Mouse (Mus musculus) thymus, adult 18-20 months (tissue): ENCODE measurements around the gene Acaca.
A peak's percentile ranks its signal among the peaks of the same experiment; 100 is the strongest.

Source experiments
- DNase-seq, 2 experiments: peaks; one replicate each; pipeline ENCODE4 v3.0.0; 2022; ENCODE audit warnings: mixed read lengths in 2 of 2

The Acaca gene

DNA sequence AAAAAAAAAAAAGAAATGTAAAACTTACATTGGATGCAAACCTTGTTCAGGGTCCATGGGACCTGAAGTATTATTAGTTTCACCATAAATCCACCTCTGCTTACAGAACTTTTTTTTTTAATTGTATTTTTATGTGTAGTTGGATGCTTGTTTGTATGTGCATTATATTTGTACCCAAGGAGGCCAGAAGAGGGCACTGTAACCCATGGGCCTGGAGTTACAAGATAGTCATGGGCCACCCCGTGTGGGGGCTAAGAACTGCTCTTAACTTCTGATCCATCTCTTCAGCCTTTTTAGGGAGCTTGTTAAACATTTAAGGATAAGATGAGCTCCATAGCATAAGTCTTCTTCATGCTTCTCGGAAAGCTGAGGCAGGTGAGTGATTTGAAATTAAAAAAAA, 21.4 kb downstream of the Acaca start:
- DNase-seq = no peak

DNA sequence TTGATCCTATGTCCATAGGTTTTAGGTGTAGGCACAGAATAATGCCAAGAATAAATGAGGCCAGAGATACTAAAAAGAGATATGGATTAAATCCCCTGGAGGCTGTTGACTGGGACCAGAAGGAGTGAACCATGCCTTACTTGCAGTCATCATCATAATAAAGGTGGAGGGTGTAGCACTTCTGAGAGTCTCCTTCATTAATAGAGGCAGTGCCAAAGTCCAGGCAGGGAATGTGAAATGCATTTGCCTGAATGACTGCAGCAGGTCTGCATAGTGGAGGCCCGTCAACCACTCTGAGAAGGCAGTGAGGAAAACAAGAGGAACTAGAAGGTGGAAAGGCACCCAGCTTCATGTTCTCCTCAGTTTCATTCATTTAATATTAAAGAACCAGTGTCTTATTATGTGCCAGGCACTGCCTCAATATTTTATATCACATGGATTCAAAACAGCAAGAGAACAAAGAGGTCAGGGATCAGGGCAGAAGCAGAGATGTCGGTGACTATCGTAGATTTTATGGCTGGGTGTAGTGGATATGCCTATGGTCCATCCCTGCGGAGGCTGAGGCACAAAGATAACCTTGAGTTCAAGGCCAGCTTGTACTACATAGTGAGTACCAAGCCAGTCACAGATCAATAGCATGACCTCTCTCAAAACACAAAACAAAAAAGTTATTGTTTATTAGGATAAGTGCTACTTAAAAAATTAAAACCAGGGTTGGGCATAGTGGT, 27.2 kb downstream of the Acaca start:
- DNase-seq = no peak

DNA sequence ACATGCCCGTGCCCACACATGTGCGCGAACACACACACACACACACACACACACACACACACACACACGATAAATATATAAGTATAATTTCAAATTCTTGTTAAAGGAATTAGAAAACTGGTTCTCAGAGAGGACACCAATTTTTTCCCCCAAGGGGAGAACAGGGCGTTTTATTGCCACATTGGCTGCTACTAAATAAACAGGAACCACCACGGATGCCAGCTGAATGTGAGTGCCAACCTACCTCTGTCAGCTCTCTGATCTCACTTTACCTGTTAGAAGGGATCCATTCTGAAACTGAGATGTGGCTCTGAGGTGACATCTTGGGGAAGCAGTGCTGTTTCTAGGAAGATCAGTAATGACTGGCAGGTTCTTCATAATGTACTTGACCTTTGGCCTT, 34.7 kb downstream of the Acaca start:
- no peak for DNase-seq

DNA sequence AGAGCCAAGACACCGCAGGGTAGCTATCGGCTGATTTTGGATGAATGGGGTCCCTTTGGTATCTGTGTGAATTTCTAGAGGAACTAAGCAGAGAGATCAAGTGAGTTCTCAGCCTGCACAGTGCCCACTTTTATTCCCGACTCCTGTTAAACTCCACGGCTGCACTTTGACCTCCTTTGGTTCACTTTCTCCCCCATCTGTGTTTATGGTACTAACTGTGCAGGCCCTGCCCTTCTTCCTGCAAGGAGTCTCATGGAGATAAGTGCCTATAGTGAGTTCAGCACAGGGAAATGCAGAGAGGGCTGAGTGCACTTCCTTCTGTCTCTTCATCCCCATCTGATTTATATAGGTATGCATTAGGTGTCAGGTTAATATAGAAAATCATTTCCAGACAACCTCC, 35.1 kb downstream of the Acaca start:
- no peak for DNase-seq

DNA sequence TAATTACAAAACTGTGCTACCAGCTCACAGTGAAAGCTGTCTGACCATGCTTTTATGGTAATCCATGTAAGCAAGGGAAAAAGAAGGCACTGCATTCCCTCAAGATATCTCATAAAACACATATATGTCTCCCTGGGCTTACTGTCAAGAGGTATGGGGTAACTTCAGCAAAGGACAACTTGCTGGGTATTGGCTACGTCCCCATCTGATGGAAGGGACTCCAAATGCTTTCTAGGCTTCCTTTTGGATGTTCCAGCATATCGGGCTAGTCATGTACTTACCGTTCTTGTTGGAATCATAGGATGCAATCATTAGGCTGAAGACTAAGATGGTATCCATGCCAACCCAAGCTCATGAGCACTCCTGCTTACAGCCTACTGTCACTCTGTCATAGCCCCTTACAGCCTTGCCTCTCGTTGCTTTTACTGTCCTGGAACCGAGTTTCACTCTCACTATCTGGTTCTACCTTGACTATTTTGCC, 37.6 kb downstream of the Acaca start, which contains the start of gene Gm11437:
Gene Gm11437 (minus strand): TSS at position 431 of the 481 bp plus-strand sequence.
- no peak for DNase-seq

DNA sequence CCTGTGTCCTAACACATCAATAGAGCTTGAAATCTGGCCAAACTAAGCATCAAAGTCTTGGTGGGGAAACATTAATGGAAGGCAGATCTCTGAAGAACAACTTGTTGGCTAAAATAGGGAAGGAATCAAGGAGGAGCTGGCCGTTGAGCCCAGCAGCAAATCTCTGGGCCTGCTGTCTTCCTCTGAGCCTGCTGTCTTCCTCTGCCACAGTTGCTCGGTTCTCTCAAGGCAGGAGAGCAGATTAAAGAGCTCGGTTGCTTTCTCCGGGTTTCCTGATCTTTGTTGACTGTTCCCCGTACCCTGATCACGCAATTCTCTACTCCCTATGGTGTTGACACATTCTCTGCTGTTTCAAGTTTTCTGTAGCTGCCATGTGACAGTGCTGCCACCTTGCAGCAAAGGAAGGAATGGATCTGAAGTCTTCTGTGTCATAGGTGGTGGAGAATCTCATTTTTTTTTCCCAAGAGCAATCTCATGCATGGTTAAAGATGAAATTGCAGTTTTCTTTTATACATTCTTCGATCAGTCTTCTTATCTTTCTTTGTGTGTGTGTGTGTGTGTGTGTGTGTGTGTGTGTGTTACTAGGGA, 39.3 kb downstream of the Acaca start:
- DNase-seq = no peak

DNA sequence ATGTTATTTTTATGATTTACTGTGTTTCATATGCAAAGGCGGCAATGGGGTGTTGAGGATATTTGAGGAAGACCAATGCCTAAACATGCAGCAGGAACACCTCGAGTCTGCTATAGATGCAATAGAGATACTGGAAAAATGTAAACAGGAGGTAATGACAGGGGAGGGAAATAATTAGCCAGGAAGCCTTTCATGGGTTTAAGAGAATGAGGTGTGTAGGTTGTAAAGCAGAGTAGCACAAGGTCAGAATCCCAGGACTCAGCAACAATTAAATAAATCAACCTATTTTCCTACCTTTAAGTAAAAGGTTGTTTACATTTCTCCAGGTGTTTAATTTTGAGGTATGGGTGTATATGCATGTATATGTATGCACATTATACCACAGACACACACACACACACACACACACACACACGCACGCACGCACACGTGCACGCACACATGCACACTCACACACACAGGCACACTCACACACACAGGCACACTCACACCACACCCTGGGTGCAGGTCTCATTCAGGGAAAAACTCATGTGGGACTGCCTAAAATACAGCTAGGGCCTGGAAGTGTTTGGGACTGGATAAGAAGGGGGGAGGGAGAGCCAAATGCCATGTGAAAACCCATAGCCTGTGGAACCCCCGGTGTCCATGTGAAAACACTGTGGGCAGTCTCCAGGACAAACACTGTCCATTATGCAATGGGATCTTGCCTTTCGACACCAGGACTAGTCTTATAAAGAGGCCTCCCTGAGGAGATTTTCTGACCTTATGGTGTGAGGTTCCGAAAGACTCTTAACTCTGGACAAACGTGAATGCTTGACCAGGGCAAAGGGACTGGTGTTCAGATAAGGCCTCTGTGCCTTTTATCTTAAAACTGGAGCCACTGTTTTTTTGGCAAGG, 43.3 kb downstream of the Acaca start:
- no peak for DNase-seq

DNA sequence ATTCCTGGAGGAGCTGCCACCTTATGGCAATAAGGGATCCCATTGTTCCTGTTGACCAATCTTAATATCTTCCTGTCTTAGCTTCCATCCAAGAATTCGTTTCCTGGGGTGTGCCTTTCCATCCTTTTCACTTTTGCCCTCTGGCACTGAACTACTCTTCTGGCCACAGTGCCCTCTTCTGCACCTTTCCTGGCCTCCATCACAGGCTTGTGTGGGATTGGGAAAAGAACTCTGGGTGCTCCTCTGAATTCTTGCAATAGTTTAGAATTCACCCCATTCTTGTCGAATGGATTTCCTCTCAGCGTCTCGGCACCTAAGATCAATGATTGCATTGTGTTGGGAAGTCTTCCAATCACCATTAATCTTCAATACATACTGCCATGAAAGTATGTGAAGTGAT, 49.1 kb downstream of the Acaca start:
- no peak for DNase-seq

DNA sequence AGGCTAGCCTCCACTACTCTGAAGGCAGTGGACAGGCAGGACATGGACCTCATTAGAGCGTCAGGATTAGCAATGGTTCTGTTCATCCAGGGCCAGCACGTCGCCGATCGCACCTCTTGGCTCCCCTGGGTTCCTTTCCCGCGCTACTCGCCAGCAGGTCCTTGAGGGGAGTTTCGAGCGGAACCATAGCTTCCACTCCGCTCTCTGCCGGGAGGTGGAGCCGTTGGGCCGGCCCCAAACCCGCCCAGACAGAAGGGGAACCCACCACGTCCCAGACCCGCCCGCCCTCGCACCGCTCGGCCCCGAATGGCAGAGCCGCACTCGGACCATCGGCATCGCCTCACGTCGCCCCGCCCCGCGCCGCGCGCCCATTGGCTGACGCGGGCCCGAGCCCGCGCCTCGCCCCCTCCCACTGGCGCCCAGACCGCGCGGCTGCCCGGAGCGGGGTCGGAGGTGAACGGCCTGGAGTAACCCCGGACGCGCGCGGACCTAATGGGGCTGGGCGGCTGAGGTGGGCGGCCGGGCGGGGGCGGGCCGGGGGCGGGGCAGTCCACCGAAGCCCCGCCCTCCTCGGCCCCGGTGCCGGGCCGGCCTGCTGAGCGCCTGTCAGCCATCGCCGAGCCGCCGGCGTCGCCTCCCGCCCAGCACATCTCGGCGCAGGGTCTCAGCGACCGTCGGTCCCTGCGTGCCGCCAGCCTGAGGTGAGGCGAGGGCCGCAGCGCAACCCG, 49.9 kb downstream of the Acaca start:
- DNase-seq = peak; percentile 79 to 85

DNA sequence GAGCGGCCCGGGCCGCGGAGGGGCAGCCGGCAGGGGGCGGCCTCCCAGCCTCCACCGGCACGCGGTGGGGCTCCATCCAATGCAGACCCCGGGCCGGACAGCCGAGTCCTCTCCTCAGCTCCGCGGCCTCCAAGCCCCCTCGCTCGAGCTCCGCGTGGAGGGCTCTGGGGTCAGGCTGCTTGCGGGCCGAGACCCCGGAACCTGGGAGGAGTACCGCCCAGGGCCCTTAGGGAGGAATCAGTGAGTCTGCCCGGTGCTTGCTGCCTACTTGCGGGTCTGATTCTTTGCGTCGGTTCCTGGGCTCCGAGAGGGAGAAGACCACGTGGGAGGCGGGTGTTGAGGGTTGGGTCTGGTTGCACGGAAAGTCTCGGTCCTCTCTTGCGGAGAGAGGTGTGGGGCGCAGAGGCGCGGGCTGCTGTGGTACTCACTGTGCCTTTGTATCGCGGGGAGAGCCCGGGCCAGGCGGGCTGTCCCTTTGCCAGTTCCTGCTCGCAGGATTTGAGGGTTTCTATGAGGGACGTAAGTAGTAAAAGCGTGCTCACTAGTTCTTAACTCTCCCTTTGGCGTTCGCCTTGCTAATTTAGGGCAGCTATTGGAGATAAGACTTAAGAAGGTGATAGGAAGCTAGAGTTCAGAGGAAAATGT, 50.6 kb downstream of the Acaca start:
- peak; percentile 44 to 56 for DNase-seq

DNA sequence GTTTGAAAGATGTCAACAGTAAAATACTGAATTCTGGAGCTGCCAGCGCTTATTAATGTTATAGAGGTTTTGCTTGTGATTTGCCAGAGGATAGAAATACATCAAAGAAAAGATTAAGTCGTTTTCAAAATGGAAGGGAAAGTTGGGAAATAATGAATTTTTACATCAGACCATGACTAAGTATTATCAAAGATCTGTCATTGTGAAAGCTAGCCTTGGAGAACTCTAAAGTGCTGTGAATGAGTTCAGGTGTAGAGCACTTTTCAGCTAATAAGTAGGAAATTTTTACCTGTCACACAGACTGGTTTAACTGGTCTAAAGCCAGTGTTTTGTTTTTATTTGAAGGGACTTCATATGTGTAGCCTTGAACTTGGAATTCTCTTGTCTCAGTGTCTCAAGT, 51.8 kb downstream of the Acaca start:
- no peak for DNase-seq

DNA sequence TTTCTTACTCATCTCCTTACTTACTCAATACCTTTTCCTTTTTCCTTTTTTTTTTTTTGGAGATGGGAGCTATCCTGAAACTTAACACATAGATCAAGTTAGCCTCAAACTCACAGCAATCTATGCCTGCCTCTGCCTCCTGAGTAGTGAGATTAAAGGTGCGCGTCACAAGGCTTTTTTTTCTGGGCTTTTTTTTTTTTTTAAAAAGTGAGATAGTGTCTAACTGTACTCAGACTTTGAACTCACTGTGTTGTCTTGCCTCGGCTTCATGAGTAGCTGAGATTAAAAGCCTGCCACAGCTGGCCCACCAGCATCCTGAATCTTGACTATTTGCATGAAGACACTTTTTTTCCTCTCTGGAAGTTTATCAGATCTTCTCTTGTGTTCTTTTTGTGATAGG, 59.1 kb downstream of the Acaca start:
- no peak for DNase-seq

DNA sequence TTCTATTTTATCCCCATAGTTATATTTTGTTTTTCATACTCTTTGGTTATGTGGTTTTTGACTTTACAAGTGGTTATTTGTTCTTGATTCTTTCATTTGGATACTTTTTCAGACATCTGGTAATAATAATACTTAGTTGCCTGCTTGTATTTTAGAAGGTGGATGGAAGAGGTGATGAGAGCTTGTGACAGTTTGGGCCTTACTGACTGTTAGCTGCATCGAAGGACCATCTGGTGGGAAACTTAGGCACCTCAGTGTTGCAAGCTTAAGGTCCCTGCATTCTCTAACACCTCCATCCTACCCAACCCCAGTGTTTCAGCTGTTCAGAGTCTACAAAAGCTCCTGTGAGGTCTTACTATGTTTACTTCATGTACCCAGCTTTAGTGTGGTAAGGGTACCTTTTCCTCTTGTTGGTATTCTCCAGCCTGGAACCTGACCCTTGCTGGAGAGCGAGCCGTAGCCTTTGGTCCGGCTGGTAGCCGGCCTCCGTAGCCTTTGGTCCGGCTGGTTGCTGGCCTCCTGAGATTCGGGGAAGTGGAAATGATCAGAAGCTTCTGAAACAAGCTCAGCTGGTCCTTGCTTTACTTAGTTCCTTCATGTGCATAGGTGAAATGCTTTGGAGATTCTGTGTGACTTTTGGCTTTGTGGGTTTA, 61.2 kb downstream of the Acaca start:
- DNase-seq = no peak

DNA sequence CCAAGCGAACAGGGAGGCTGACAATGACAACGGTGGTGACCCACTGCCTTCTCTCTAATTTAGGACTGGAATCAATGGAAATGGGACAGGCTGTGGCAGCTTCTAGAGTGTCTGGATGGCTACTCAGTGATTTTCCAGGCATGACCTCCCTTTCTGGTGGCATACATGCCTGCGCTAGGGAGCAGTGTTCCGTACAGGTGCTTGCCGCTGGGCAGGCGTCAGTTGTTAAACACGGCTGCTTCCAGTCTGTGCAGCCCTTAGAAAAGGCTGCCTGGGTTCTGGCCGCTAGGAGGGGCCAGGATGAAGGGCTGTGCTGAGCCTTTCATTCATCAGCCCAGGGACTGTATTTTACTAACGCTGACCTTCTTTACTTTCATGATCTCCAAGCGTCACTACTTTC, 63.8 kb downstream of the Acaca start:
- no peak for DNase-seq

DNA sequence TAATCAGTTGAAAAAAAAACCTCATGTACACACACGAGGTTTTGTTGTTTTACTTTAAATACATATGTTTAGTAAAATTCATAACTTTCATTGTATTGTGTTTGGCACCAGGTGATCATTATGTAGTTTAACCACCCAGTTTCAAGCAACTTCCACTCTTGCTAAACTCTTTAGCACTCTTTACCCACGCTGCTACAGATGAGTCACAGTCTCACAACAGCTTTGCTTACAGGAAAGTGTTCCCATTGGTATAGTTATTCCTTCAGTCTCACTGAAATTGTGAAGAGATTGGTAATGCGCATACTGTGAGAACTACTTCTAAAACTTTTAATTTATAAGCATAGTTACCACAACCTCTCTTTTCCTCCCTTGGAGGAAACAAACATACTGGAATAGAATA, 65.3 kb downstream of the Acaca start:
- DNase-seq = no peak

DNA sequence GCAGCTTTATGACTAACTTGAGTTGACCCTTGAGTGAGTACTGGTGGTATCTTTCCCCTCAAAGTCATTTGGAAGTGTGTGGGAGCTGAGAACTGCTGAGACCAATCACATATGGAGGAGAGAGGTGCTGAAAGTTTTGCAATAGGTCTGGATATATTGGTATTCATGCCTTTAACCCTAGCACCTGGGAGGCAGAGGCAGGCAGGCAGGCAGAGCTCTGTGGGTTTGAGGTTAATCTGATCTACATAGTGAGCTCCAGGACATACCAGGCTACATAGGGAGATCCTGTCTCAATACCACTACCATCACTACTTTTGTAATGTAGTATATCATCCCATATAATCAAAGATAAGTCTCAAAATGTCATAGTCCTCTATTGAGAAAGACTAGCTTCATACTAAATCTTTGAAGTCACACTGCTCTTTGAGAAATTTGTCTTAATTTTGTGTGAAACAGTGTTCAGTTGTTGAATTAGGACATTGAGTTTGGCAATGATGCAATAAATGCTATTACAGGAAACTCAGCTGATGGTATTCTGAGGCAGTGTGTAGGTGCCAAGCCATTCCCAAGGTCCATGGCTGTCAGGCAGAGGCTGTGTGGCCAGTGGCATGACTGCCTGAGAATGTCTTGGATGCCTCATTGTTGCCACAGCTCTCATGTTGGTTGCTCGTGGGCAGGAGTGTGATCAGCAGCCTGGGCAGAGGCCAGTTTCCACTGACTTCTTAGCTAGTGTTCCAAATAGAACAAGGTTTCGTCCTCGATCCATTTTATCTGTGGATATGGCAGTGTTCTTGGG, 68.3 kb downstream of the Acaca start:
- DNase-seq = no peak

DNA sequence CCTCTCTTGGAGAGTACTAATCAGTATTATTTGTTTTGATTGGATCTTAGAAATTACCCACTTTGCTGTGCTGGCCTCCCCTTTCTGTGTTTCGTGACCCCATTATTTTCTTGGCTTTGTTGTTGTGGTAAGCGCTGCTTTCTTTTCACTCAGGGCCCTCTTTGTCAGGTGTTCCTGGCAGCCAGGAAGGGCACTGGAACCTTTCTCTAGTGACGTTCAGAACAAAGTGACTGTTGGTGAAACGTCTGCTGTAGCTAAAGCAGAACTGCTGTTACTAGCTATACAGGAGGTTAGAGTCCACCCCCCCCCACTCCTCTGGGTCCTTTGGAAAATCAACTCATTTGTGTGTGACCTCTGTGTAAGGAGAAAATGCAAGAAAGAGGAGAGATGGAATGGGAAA, 76.3 kb downstream of the Acaca start:
- DNase-seq = peak in 1 of 2 experiments; percentile 7

DNA sequence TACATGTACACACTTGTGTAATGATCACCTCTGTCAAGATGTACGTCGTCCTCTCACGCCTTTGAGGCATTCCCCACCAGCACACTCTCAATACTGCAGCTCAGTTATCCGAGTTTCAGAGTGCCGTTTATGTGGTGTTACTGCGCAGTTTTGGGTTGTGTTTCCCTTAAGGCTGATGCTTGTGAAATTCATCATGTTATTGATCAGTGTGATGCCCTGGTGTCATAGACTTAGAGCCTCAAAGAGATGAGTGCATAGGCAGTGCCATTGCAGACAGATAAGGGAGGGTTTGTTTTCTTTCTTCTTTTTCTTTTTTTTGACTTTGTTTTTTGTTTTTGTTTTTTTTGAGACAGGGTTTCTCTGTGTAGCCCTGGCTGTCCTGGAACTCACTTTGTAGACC, 81.4 kb downstream of the Acaca start:
- no peak for DNase-seq

DNA sequence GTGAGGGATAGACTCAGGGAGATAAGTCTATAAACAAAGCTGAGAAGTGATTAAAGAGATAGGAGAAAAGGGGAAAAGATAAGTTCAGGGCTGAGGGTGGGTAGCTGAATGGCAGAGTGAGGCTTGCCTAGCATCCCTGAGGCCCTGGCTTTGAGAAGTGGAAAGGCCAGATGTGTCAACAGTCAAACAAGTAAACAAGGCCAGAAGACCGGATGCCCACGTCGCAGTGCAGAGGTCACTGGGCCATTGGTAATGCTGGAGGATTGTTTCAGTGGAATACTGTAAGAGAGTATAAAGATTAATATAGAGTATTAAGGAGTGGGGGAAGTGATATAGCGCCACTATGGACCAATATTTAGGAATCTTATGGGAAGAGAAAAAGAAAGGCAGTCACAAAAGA, 89.5 kb downstream of the Acaca start:
- no peak for DNase-seq

DNA sequence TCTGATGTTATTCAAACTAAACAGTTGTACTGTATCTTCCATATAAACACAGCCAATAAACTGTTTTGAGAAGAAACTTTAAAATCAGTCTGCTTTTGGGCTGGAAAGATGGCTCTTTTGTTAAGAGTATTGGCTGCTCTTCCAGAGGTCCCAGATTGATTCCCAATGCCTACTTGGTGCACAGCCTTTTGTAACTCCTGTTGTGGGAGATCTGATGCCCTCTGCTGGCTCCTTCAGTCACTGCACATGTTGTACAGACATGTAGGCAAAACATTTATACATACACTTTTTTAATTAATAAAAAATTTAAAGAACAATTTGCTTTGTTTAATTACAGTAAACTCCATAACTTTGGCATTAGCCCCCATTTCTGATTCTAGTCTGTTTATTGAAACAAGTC, 114.1 kb downstream of the Acaca start:
- peak in 1 of 2 experiments; percentile 9 for DNase-seq

DNA sequence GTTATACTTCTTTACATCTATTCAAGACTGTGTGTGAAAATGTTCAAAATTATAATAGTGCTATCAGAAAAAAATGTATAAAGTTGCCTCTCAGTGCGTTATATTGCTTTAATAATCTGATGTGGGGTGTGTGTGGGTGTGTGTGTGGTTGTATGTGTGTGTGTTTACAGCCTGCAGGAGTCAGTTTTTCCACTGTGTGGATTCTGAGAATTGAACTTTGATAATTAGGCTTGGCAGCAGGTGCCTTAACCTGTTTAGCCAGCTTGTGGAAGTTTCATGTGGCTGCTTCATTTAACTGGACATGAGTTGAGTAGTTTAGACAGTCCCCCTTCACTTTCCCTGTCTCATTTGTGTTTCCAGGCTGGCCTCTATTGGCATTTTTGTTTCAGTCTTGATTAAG, 117.9 kb downstream of the Acaca start:
- no peak for DNase-seq
